Mouse (Mus musculus): ENCODE results near the gene Sgms1.
A peak's percentile ranks its signal among the peaks of the same experiment; 100 is the strongest.

Sgms1 gene

DNA sequence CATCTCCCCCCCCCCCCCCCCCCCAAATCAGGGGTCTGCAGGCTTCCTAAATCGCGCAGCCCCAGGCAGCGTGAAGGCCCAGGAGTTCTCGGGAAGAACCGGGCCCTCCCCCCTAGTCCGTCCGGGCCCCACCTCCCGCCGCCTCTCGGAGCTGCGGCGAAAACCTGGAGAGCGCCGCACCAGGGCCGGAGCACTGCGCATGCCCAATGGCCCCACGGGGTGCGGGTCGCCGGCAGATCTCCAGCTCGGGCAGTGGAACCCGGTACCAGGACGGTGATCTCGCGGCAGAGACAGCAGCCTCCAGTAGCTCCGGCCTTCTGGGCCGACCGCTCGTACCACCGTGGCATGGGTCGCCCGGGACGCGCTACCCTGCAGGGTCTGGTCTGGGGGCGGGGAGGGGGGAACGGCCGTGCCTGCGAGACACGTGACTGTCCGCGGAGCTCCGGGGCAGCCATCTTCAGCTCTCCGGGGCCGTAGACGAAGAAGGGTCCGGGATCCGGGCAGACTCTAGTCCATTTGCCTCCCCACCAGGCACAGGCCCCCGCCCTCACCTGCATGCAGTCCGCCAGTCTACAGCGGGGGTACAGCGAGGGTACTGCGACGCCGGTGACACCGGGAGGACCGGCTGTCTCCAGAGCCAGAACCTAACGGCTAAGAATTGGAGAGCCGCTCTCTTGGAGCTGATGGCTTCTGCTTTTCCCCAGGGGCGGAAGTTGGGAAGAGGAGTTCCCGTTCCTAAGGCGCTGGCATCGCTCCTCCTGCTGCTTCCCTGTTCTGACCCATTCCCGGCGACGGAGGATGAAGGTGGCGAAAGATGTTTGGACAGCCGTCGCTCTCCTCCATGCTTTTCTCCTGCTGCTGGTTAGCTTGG is at the start of gene Sgms1:
Gene Sgms1 (minus strand): TSS at position 714 of the 871 bp plus-strand sequence.
- peak; percentile 86 to 90 for DNase-seq (ENCODE audit: low spot score in 2 of 2)

GRCm38 (mm10) chr19:32425856-32426255 is 36.3 kb upstream of the Sgms1 start:
- no peak for DNase-seq (ENCODE audit: low spot score in 2 of 2)

DNA sequence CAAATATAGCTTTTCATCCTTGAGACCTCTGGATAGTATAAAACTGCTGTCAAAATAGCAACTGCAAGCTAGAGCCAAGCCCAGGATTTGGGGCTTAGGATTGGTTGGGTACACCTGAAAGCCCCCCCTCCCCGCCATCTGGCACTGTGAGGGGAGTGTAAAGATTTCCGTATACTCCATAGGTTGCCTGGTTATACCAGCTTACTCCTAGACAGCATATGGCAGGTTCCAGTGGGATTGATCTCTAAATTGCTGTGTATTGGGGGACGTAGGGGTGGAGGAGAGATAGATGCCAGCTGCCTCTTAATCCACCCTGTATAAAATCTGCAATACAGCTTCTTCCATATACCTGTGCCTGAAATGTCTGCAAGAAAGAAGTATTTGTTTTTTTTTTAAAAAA is 35.2 kb upstream of the Sgms1 start:
- no peak for DNase-seq (ENCODE audit: low spot score in 2 of 2)

GRCm38 (mm10) chr19:32419069-32419468 is 29.6 kb upstream of the Sgms1 start:
- DNase-seq (ENCODE audit: low spot score in 2 of 2) = no peak

DNA sequence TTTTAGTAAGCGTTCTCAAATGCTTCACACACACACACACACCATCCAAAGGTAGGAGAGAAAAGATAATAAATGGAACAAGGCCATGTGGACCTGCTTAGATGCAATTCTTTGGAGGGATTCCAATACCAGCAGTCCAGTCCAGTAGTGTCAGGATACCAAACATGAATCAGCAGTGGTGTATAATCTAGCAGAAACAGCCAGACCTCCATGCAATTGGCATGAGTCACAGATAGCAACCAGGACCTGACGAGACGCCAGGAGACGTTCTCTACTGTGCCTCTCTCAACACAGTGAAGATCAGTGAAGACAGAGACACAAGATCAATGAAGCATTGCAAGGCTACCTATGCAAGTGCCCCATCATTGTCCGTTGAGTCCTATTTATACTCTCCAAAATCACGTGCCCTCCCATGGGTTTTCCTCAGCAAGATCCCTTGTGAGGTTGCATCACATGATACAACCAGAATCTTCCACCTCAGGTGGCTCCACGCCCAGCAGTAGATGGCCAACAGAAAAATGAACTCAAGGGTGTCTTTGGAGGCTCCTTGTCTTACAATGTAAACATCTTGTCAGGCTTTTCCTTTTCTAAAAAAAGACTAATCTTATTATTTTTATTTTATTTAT is 27.3 kb upstream of the Sgms1 start:
- no peak for DNase-seq (ENCODE audit: low spot score in 2 of 2)

- no peak for DNase-seq (ENCODE audit: low spot score in 2 of 2)
Observed at GRCm38 (mm10) chr19:32409603-32410360, 20.3 kb upstream of the Sgms1 start.

DNA sequence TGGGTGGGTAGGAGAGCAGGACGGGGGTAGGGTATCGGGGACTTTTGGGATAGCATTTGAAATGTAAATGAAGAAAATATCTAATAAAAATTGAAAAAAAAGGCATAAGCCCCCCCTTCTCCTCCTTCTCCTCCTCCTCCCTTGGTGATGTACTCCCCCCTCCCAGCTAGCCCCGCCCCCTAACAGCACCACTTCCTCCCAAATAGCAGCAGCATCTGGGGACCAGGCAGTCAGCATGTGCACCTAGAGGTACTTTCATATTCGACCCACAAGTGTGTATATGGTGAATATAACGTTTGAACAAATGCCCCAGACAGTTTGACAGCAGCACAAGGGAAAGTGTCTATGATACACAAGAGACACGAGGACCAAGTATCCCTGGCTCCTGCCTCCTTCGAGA is 17.2 kb upstream of the Sgms1 start:
- no peak for DNase-seq (ENCODE audit: low spot score in 2 of 2)

- no peak for DNase-seq (ENCODE audit: low spot score in 2 of 2)
Observed at GRCm38 (mm10) chr19:32404386-32404785, 14.9 kb upstream of the Sgms1 start.

DNA sequence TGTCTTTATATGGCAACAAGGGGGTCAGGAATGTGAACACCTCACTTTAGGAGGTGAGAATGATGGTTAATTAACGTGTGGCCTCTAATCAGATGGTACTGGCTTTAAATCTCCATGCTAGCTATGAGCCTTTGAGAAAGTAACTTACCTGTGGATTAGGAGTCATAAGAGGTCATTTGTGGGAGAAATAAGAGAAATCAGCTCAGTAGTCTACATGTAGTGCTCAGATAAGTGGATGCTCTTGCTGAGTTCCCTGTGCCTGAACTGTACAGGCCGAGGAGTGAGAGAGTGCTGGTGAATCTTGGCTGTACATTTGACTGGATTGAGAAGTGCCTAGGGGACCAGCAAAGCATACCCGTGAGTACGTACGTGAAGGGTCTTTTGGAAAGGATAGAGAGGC is 14.3 kb upstream of the Sgms1 start:
- no peak for DNase-seq (ENCODE audit: low spot score in 2 of 2)

GRCm38 (mm10) chr19:32398491-32398890 is 9.0 kb upstream of the Sgms1 start:
- DNase-seq (ENCODE audit: low spot score in 2 of 2) = no peak

DNA sequence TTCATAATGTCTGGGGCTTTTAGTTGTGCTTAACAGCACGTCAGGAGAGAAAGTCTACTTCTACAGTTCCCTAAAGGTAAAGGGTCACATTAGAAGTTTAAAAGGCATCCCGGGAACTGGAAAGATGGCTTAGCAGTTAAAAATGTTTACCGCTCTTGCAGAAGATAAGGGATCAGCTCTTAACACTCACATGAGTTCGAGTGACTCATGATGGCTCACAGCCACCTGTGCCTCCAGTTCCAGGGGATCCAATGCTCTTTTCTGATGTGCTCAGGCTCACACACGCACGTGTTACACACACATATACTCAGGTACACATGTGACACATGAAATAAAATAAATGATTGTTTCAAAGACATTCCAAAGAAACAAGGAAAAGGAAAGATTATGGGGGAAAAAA is 6.8 kb upstream of the Sgms1 start:
- no peak for DNase-seq (ENCODE audit: low spot score in 2 of 2)

DNA sequence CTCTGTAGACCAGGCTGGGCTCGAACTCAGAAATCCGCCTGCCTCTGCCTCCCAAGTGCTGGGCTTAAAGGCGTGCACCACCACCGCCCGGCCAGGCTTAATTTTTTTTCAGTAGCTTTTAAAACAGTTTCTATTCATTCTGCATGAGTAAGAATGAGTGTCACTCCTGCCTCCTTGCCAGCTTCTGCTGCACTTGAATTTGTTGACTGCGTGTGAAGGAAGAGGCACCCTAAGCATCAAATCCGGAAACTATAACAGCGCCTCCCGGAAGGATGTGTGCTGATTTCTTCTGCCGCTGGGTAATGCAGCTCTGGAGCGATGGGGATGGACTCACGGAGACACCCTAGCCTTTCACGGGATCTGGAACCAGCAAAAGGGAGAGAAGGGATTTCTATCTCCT is 5.3 kb upstream of the Sgms1 start:
- no peak for DNase-seq (ENCODE audit: low spot score in 2 of 2)

DNA sequence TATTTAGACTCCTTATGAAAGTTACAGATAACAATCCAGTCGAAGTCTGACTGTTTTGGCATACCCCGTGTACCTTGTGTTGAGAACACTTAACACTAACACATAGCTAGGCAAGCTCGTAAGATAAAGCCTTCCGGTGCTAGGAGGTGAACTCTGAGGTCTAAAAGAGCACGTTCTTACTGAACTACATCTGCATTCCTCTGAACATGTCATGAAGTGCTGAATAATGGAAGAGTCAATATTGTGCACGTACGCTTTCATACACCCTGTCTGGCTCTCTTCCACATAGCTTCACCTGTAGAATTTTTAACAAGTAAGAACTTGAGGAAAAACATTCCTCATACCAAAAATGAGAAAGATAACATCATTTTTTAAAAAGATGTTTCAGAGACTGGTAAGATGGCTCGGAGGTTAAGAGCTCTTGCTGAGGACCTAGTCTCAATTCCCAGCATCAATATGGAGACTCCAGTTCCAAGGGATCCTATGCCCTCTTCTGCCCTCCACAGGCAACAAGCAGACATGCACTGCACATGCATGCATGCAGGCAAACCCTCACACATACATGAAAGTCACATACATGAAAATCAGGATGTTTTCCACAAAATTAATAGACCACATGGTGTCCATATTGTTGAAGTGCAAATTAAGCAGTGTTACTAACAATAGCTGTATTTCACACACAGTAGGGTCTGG is 4.4 kb upstream of the Sgms1 start:
- DNase-seq (ENCODE audit: low spot score in 2 of 2) = no peak

- DNase-seq (ENCODE audit: low spot score in 2 of 2) = no peak
Observed at GRCm38 (mm10) chr19:32393092-32393745, 3.7 kb upstream of the Sgms1 start.

GRCm38 (mm10) chr19:32391441-32391840 is 1.9 kb upstream of the Sgms1 start:
- no peak for DNase-seq (ENCODE audit: low spot score in 2 of 2)

- DNase-seq (ENCODE audit: low spot score in 2 of 2) = no peak
Observed at GRCm38 (mm10) chr19:32390116-32390515, 602 bp upstream of the Sgms1 start.

DNA sequence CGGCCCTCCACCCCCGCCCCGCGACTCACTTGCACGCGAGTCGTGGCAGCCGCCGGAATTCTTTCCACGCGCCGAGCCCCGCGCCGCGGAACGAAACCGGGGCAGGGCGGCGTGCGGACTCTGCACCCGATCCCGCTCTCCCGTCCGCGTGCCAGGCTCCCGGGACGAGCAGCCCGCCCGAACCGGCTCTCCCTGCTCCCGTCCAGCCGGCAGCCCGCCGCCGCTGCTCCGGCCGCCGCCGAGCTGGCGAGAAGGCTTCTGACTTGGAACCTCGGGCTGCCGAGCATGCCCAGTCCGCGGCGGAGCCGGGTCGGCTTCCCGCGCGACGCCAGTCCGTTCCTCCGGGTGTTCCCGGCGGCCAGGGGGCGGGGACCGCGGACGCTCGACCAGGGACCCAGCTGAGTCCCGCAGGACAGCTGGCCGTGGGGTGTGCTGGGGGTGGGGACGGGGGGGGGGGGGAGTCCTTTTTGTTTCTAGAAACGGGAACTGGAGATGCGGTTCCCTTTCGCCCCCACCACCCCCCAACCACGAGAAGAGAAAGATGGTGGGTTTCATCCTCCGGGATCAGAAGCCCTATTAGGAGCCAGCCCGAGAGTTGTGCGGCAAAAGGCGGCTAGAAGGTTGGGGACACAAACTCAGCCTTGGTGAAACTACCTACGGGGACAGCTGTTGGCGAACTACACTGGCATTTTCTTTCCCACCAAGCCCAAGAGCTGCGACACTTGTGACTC is 1.2 kb downstream of the Sgms1 start:
- peak; percentile 90 to 93 for DNase-seq (ENCODE audit: low spot score in 2 of 2)

DNA sequence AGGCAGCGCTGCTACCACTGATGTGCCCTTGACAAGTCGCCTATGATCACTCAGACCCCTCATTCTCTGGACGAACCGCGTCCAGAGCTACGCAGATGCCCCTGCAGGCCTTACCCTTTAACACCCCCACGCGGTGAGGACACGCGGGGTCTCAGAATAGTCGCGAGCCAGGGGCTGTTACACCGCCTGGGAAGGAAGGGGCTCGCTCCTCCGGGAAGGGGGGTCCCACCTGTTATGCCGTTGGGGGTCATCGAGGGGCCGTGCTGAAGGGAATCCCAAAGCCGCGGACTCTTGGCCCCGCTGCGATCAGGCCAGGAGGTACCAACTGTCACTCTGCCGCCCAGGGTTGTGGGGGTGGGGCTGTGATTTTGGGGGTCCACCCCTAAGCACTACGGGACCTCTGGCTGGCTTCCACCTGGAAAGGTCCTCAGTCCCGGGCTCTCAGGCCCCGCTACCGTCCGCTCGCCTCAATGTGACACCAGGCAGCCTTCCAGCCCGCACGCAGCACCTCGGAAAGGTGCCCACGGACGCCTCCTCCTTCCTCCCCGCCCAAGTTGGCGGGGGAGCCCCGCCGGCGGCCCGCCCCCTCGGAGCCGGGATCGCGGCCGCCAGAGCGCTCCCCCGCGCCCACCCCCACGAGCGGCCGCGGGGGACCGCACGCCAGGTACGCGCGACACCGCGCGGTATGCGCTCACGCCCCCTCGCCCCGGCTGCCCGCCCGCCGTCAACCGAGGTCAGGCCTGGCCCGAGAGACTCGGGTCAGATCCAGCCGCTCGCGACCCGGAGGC is 1.9 kb downstream of the Sgms1 start:
- DNase-seq (ENCODE audit: low spot score in 2 of 2) = peak in 1 of 2 experiments; percentile 47

DNA sequence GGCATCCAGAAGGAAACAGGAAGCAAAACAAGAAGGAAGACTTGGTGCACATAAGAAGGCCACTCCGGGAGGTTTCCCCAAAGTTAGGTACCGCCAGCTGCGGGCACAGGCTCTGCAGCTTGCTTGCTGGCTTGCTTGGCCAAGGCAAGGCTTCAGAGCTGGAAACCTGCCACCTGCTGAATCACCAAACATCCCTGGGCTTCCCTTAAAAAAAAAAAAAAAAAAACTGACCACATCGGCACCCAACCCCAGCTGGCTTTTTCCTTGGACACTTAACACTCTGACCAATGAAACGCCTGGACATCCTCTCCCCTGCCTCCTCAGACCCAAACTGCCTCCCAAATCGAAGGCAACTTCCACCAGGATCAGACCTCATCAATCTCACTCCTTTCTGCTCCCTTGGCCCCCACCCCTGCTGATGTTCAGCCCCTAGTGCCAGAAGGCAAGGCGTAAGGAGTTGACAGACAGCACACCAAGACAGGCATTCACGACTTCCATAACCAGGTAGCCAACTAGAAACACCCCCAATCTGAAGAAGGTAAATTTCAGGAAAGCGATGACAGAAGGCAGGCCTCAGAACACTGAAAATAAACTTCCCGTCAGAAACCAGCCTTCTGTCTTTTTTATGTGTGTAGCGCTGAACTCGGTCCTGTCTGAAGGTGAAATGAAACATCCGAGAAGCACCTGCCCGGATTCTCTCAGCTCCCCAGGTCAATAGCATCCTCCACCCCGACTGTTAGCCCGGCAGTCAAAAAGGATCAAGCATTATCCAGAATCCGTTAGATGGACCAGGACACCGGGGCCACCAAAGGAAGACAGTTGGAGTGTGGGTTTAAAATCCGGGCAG is 2.7 kb downstream of the Sgms1 start:
- DNase-seq (ENCODE audit: low spot score in 2 of 2) = peak; percentile 65 to 81
